Mouse (Mus musculus) small intestine, adult 2 months (tissue): ENCODE data around the gene Reln.

Experiments
- CTCF ChIP-seq: fragments of 200-500 bp; IDR thresholded peaks from 2 replicates; pipeline ENCODE4 v1.5.1; 2012; ENCODE audit warnings: low read depth, mild to moderate bottlenecking, control low read depth, inconsistent platforms, low read length, moderate library complexity, mixed read lengths; ENCODE audit not compliant: insufficient replicate concordance, insufficient read length; ENCODE audit errors: extremely low read depth
- POLR2A ChIP-seq: fragments of 200-500 bp; IDR thresholded peaks from 2 replicates; pipeline ENCODE4 v1.6.1; 2012; ENCODE audit warnings: low read depth, mild to moderate bottlenecking, control low read depth, inconsistent platforms, low read length, moderate library complexity

DNA sequence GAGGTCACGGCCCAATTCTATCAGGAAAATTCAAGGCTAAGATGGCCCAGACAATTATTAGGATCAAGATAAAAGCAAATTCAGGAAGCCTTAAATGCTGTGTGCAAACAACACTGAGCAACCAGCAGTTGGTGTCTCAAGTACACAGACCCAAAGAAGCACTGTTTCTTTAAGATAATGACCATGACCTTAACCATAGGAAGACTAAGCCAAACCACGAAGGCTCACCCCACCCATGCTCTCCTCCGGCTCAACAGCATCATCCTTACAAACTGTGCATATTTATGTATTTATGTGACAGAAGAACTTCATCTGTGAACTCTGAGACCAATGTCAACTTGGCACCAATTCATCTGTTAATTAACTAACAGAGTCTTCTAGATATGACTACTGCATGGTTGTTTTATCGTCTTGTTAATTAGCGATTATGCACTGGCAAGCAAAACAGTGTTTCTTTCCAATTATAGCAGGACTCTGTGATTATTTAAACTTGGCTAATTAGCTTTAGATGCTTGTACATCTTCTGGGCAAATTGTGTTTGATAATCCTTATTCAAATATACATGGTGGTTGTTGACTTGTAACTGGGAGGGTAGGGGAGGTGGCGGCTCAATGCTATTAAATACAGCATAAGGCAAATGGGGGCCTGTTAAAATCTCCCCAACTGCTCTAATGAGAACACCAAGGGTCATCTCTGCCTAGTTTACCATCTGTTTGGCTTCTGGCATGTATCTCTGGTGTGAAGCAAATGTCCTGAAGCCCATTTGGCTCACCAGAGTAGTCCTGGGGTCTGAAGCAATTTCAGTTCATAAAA, 77.8 kb downstream of the Reln start:
- TF ChIP-seq CTCF (no peak), POLR2A (no peak)
